Mouse (Mus musculus) retina, adult 2 months (tissue): ENCODE measurements around the gene Itgb4.
"Not testable (repeated sequence)": the region's sequence is repeated elsewhere in the genome, so short reads cannot be mapped to it uniquely, and the experiment has no call there.

Experiments used
- DNase-seq: peaks from one replicate; pipeline ENCODE4 v3.0.0-alpha.2; 2012; ENCODE audit warnings: low read depth, low spot score

Gene Itgb4

DNA sequence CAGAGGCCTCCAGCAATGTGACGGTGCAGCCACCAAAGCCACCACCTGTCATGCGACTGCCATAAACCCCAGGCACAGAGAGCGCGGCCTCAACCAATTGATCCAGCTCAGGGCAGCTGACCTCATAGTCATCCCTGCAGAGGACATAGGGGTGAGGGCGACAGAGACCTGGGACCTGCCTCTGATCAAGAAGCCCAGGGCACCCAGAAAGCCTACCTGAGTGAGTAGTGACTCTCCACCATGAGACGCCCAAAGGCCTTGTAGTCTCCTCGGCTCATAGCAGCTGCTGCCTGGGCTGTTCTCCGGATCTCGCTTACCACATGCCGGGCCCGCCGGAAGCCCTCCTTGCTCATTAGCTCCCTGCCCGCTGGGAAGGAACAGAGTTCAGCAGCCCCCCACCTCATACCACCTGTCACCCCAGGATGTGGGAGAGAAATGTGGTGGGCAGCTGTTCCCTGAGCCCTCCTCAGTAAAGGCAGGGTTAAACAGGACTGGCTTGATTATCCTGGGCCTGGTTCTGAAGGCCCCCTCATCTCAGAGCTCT lies 34.4 kb downstream of the Itgb4 start:
- no peak for DNase-seq

GRCm38 (mm10) chr11:116009661-116010060 lies 35.2 kb downstream of the Itgb4 start:
- DNase-seq = no peak

DNA sequence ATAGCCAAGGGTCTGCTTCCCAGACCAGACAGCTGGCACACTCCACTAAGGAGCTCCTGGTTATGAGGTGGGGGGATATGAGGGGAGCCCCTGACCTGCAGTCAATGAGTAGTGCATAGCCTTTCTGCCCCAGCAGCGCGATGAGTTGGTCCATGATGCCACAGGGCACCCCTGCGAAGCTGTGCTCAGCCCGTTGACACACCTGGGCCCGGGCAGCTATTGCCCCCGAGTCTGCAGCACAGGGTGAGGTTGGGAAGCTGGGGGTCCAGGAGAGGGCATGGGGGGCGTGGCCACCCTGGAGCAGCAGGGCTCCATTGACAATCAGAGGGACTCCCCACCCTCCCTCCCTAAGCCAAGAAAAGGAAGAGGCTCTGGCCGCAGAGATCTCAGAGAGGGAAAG lies 35.6 kb downstream of the Itgb4 start:
- DNase-seq = no peak

DNA sequence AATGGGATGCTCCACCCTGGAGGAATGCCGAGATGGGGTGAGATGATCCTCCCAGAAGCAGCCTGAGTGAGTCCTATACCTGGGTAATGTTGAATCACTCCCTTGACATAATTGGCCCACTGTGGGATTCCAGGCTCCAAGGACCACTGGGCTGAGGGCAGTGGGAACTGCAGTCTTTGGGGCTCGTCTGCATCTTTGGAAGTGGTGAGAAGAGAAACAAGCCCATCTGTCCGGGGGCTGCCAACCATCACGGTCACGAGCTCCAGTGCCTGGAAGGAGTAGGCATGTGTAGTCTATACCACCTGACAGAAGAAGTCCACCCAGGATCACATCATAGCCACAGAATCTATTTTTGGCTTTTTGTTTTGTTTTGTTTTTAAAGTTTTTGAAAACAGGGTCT lies 36.4 kb downstream of the Itgb4 start:
- DNase-seq = no peak

DNA sequence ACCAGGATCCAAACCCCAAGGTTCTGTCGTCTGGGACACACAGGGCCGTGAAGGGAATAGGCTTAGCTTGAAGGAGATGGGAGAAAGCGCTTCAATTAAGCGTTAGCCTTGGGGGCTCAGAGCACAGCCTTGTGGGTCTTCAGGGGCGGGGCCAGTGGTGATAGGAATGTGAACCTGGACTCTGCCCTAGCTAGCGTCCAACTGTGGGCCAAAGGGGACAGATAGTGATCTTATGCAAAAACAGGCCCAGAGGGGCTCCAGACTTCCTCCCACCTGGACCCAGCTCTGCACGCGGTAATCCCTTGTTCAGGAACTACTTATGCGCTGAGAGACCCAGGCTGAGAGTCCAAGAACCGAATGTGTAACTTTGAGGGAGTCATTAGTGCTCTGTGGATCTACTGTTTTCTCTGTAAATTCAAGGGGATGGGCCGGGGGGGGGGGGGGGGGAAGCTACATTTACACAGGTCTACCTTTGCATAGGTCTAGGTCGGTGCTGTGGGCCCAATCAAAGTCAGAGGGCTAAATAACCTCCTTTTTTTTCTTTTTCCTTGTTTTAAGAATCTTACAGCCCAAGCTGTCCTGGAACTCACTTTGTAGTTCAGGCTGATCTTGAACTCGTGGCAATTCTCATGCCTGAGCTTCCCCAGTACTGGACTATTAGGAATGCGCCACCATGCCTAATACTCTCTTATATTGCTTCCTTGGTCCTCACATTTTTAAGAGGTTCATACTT lies 37.2 kb downstream of the Itgb4 start:
- no peak for DNase-seq

DNA sequence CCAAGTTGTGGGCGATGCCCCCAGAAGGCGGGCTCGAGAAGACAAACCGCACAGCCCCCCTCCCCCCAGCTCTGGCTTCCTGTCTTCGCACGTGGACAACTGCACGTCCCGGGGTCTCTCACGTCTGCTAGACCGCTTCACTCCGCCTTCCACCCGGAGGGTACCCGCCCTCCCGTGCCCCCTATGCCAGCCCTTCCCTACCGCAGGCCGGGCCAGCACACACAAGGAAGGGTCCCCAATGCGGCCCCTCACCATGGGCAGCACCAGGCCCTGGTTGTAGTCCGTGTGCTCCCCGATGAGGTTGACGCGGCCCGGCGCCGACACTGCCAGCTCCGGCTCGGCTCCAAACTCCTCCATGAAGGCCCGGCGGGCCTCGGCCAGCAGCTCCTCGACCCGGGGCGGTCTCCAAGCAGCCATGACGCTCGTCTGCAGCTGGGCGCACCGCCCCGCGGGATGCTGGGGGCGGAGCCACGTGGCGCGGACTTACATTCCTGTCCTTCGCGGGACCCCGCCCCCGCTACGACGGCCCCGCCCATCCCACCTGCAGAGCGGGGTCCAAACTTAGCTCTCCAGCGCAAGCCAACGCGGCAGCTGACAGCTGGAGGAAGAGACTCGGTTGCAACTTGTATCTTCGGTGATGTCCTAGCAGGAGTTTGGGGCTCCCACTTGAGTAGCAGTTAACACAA lies 37.9 kb downstream of the Itgb4 start, which contains the start of gene Galk1:
Gene Galk1 (minus strand): TSS at position 458 of the 686 bp plus-strand sequence.
- DNase-seq = peak; percentile 65

GRCm38 (mm10) chr11:116014821-116015220 lies 40.3 kb downstream of the Itgb4 start:
- no peak for DNase-seq

DNA sequence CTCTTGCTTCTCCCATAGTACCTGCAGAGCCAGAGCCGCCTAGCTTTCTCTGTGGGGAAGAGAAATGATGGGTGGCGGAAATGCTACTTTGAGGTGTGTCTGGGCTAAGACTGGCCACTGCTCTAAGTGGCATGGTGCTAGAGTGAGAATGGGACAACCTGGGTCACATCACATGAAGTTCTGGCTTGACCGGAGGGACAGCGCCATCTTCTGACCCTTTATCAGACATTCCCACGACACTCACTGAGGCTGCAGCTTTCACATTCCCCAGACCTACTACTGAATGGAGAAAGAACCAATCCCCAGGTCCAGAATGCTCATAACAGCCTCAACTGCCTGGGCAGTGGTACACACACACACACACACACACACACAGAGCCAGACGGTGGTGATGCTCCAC lies 43.6 kb downstream of the Itgb4 start:
- DNase-seq = no peak

GRCm38 (mm10) chr11:116018867-116019266 lies 44.4 kb downstream of the Itgb4 start:
- not testable (repeated sequence) for DNase-seq

DNA sequence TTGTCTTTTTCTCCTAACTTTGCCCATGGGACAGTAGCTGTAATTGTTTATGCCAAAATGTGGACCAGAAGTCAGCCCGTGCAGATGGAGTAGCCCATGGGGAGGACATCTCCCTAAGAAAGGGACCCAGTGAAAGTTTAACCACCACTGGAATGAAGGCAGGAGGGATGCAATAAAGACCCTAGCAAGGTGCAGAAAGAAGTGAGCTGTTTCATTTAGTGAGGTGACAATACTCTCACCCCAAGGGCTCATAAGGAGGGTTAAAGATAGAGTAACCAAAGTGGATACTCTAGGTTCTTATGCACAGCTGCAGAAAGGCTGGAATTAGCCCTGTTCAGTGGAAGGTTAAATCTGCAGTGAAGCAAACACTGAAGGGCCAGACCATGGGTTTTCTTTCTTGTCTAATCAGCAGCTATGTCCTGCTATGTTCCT lies 44.9 kb downstream of the Itgb4 start:
- no peak for DNase-seq

- DNase-seq = no peak
Measured at GRCm38 (mm10) chr11:116019976-116020411, 45.5 kb downstream of the Itgb4 start.

DNA sequence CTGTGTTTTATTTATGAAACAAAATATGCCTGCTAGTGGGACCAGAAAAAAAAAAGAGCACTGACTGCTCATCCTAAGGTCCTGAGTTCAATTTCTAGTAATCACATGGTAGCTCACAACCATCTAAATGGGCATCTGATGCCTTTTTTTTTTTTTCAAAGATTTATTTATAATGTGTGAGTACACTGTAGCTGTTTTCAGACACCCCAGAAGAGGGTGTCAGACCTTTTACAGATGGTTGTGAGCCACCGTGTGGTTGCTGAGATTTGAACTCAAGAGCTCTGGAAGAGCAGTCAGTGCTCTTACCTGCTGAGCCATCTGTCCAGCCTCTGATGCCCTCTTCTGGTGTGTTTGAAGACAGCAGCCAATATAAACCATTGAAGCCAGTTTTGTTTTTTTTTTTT lies 46.0 kb downstream of the Itgb4 start:
- DNase-seq = no peak

- DNase-seq = no peak
Measured at GRCm38 (mm10) chr11:116021328-116022220, 47.1 kb downstream of the Itgb4 start.

DNA sequence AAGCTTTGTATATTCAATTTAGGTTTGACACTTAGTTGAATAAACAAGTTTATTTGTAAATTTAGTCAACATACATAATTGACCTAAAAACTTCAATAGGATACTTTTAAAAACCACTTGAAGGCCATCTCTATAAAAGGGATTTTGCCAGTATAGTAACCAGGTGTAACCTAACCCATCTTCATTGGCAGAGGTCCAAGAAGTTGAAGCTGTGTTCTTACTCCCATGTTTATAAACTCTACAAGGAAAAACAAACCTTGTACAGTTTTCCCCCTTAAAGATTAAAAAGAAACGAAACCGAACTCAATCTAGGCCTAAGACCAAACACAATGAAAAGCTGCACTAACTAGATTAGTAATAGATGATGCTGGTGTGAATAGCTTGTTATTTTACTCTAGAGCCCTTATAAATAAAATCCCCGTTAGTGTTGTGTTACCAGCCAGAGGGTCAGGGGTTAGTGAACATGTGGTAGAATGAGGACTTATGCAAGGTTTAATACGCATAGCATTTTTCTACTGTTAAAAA lies 47.8 kb downstream of the Itgb4 start:
- DNase-seq = no peak

DNA sequence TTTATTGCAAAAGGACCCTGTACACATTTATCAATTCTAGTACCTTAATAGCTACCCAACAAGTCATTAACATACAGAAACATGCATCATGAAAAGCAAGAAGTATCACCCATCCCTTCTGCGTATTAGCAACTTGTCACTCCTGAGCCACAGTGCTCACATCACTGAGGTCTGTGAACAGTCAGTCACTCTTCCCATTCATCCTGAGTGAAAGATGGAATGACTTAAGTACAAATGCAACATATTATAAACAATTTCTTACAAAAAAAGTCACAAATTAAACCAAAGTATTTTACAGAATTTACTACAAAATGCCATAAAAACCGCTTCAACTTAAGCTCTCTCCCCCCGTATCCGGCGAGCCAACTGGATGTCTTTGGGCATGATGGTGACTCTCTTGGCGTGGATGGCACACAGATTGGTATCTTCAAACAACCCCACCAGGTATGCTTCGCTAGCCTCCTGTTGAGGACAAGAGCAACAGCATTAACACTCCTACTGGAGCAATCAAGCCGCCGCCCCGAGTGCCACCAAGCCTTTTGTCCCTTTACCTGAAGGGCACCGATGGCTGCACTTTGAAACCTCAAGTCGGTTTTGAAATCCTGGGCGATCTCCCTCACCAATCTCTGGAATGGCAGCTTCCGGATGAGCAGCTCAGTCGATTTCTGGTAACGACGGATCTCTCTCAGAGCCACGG lies 48.7 kb downstream of the Itgb4 start:
- DNase-seq = not testable (repeated sequence)

DNA sequence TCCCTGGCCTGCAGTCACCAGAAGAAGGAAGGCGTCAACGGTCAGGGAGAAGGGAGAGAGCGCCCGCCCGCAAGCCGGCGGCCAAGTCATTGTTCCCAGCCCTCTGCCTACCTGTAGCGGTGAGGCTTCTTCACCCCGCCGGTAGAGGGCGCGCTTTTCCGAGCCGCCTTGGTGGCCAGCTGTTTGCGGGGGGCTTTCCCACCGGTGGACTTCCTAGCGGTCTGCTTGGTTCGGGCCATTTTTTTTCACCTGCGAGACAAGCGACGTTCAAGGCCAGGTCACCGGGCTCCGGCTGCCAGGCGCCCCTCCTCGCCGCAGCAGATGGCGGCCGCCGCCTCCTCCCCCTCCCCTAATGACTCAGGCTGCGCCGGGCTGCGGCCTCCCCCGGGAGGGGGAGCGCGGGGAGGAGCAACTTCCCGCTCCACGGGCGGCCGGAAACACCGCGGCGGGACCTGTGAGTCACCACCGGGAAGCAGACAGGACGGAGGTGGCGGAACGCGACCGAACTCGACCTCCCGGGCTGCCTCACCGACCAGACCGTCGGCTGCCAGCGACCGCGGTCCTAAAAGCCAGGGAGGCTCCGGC lies 49.4 kb downstream of the Itgb4 start:
- peak; percentile 49 for DNase-seq

- peak; percentile 98 for DNase-seq
Measured at GRCm38 (mm10) chr11:116024356-116024808, 49.9 kb downstream of the Itgb4 start.

DNA sequence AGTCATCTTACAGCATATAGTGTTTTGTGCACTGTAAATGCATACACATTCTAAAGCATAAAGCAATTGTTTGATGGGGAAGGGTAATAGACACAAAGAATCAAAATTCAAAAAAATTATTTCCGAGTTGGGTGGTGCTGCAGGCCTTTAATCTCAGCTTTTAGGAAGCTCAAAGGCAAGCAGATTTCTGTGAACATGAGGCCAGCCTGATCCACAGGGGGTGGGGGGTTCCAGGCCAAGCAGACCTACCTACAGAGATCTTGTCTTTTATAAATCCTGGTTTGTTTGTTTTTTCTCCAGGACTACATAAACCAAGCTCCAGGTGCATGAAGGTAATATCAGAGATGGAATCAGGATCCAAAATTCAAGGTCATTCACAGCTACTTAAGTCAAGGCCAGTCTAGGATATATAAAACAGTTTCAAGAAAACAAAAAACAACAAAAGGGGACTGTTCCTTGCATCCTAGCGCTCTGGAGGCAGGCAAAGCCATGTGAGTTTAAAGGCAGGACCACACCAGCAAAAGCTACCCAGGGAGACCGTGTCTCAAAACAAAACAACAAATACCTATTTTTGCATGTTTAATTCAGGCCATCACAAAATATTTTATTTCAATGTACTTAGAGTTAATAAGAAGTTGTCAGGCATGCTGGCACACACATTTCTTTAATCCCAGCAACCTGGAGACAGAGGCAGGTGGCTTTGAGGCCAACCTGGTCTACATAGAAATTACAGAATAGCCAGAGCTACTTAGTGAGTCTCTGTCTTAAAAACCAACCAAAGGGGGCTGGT lies 50.7 kb downstream of the Itgb4 start:
- DNase-seq = no peak

GRCm38 (mm10) chr11:116027756-116028155 lies 53.2 kb downstream of the Itgb4 start, which contains the start of gene H3f3b:
TSS of gene H3f3b (minus strand) at chr11:116027962.
- no peak for DNase-seq
